Comparison of ENCODE assay signal across 9 mouse cellular contexts in the genomic region with DNA sequence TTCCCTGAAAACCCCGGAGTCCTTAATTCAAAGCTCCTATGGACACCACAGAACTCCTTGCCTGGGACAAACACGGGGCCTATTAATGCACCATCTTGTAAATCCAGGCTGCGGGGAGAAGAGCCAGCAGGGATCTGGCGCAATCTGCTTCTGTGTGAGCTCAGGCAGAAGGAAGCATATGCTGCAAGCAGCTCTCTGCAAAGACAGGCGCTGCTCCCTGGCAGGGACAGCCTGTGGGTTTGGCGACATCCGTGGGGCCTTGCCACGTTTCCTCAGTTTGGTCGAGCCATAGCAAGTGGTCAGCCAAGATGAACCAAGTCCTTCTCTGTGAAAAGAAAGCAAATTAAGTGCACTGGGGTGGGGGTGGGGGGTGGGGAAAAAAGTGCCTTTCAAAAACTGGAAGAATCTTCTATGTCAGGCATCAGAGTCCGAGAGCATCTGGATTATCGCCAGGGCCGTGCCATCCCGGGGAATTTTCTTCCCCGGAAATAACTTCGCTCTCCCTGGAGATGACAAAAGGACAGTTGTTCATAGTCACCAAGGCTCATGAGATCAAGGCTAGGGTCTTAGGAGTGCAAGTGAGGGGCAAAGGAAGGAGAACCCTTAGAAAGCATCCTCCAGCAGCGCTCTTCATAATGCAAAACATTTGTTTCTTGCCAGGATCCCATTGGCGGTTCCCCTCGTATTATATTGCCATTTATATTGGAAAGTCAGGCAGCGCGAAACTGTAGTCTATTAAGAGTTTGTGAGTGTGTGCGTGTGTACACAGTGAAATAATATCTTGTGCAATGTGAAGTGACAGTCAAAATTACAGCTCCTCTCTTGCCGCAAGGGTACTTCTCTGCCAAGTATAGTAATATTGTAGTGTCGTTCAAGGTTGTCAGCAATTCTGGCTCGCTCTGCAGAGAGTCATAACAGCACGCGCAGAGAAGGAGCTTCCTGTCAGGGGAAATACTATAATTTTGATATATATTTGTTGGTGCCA.
DNase-seq lines count a peak whose midpoint lies in the region; TF ChIP-seq lines count a peak whose summit lies in the region.
"Had no signal": no experiment of that assay in that cellular context is flagged by ENCODE, and none has a peak within 500 bp of the region (broad histone marks: within the 10 kb centered on the region; RNA-seq: fewer than 3 reads in every experiment).

No protein-coding gene starts in this region.

- peaks cover 5% of the 10 kb centered on the region; the same call in 1 of the 2 replicates for H3K9me3 ChIP-seq in embryonic facial prominence, embryonic 10.5 days

- H3K4me3 ChIP-seq in lung, adult 2 months (replicated peaks; ENCODE audit: extremely low read depth, low read depth, low read length), result no peak overlapping the region
- H3K4me3 ChIP-seq in embryonic facial prominence, embryonic 10.5 days, result no peak overlapping the region

- peak overlapping the region; percentile 57 for H3K27ac ChIP-seq in embryonic facial prominence, embryonic 10.5 days (replicated peaks)

- H3K36me3 ChIP-seq in embryonic facial prominence, embryonic 10.5 days (replicated peaks), result peaks cover 7% of the 10 kb centered on the region; the same call in 1 of the 2 replicates
- H3K36me3 ChIP-seq: G1E had no signal

- TF ChIP-seq CTCF in lung, adult 2 months (IDR thresholded peaks at IDR 0.05; ENCODE audit: insufficient read depth, low read length), result no peak

- intact Hi-C loops in gastrocnemius, postnatal 36 days (cut with DNase I), result no loop called here

- DNase-seq in lung, adult 18-20 months, result peak; percentile 39 to 40
- no peak for DNase-seq in lung, adult 2 months
- no peak for DNase-seq in embryonic facial prominence, embryonic 10.5 days (ENCODE audit: low spot score)
- peak; percentile 53 to 59 for DNase-seq in gastrocnemius, postnatal 36 days
- DNase-seq in layer of hippocampus, adult 9-11 months, result peak; percentile 84
- DNase-seq in lung, postnatal 14 days, result peak; percentile 44
- peak; percentile 85 to 87 for DNase-seq in right cerebral cortex, postnatal 10 days (ENCODE audit: low spot score in 2 of 2)
- no peak for DNase-seq in thymus, postnatal 10 days (ENCODE audit: low spot score in 2 of 2)

- 42% methylated on average over 26 of the region's 26 CpGs for WGBS in lung, adult 2 months
- WGBS in embryonic facial prominence, embryonic 10.5 days, result 44% methylated on average over 26 of the region's 26 CpGs

- H3K4me1 ChIP-seq in lung, adult 2 months (ENCODE audit: control insufficient read depth, insufficient read depth, low read length), result 0 out of 2 replicates have a peak, but pooled peaks cover 2% of the 10 kb centered on the region
- H3K4me1 ChIP-seq in embryonic facial prominence, embryonic 10.5 days, result peaks cover 33% of the 10 kb centered on the region

- no peak for TF ChIP-seq POLR2A in lung, adult 2 months (IDR thresholded peaks at IDR 0.05; ENCODE audit: borderline replicate concordance, extremely low read depth, low read depth, low read length)

- 0 out of 2 replicates have a peak, but pooled peaks cover 3% of the 10 kb centered on the region for H3K27me3 ChIP-seq in embryonic facial prominence, embryonic 10.5 days (replicated peaks; ENCODE audit: low read depth, poor library complexity, severe bottlenecking)

Comparison
In these comparisons a context has a peak if more than half of its experiments do, and no peak if none do; other contexts are left out.
1. DNase-seq: peak in lung, adult 18-20 months (2 of 2), gastrocnemius, postnatal 36 days (2 of 2), layer of hippocampus, adult 9-11 months (single experiment), lung, postnatal 14 days (single experiment) and right cerebral cortex, postnatal 10 days (2 of 2); none in lung, adult 2 months (single experiment), embryonic facial prominence, embryonic 10.5 days (single experiment) and thymus, postnatal 10 days (0 of 2).